Mouse (Mus musculus) cortical plate, adult 2 months (tissue): ENCODE results near the gene Gzmk.

Experiments
- CTCF ChIP-seq: fragments of 200-500 bp; IDR thresholded peaks from 2 replicates; pipeline ENCODE4 v1.5.1; 2011; ENCODE audit warnings: mild to moderate bottlenecking, control low read depth, low read length; ENCODE audit not compliant: insufficient read depth; ENCODE audit errors: extremely low read depth
- POLR2A ChIP-seq: fragments of 200-500 bp; IDR thresholded peaks from 2 replicates; pipeline ENCODE4 v1.6.1; 2011; ENCODE audit warnings: mild to moderate bottlenecking, low read length, control low read depth; ENCODE audit not compliant: insufficient read depth; ENCODE audit errors: extremely low read depth

DNA sequence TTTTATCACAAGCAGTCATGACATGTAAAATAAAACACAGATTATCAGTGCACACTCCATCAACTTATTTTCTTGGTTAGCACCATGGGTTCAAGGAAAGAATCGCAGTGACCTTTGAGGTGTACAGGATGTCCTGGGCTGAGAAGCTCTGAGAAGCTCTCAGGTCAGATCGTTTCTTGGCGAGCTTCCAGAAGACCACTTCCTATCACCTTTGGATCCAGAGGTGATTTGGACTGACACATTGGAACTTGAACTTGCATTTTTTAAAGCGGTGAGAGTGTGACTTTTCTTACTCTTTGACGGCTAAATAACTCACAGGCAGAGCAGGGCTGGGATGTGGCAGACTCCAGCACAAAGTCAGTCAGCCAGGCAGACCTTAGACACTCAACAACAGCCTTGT, 20.4 kb downstream of the Gzmk start:
- TF ChIP-seq CTCF: no peak
- no peak for TF ChIP-seq POLR2A
